Mouse (Mus musculus): Measurements from ENCODE around the gene Ptn. TPM values are rescaled to one million over a fixed set of nuclear protein-coding genes. Genes with fewer than 3 reads are reported as not detected.

The Ptn gene
- polyA plus RNA-seq, 1 experiment: 0.75 TPM

DNA sequence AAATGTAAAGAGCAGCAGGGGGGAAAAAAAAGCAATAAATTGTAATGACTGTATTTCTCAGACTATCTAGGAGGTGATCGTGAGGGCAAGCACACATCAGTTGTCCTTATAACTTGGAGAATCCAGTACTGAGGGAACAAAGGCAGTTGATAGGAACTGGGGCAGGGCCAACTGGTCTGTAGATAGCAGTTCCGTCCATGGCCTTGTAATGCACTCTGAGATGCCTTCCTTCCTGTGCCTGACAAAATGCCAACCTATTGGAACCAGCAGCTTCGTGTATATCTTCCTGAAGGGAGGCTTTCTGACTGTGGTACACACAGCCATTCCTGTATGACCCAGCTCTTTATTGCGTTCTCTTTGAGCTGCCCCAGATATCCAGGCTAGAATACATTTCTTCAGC, 27.5 kb downstream of the Ptn start:
- TF ChIP-seq POLR2A (IDR thresholded peaks at IDR 0.05; ENCODE audit: insufficient read depth, low read length) (no peak), EP300 (IDR thresholded peaks at IDR 0.05; ENCODE audit: insufficient read depth, low read depth, low read length) (no peak), CTCF (IDR thresholded peaks at IDR 0.05; ENCODE audit: low read depth, low read length) (no peak)
- Histone ChIP-seq H3K27me3 (ENCODE audit: control insufficient read depth, insufficient read depth, low read length, poor library complexity, severe bottlenecking) (no peaks in the 10 kb centered on the region), H3K9ac (ENCODE audit: low read depth, poor library complexity, severe bottlenecking) (no peak overlapping the region), H3K4me1 (ENCODE audit: control insufficient read depth, insufficient read depth, low read length) (no peaks in the 10 kb centered on the region), H3K9me3 (replicated peaks; ENCODE audit: control insufficient read depth, insufficient read depth, low read length, poor library complexity, severe bottlenecking) (no peaks in the 10 kb centered on the region), H3K36me3 (ENCODE audit: control insufficient read depth, insufficient read depth, low read length, poor library complexity, severe bottlenecking) (no peaks in the 10 kb centered on the region), H3K27ac (ENCODE audit: insufficient read depth, low read length) (no peak overlapping the region), H3K4me3 (ENCODE audit: low read depth, low read length) (no peak overlapping the region)

DNA sequence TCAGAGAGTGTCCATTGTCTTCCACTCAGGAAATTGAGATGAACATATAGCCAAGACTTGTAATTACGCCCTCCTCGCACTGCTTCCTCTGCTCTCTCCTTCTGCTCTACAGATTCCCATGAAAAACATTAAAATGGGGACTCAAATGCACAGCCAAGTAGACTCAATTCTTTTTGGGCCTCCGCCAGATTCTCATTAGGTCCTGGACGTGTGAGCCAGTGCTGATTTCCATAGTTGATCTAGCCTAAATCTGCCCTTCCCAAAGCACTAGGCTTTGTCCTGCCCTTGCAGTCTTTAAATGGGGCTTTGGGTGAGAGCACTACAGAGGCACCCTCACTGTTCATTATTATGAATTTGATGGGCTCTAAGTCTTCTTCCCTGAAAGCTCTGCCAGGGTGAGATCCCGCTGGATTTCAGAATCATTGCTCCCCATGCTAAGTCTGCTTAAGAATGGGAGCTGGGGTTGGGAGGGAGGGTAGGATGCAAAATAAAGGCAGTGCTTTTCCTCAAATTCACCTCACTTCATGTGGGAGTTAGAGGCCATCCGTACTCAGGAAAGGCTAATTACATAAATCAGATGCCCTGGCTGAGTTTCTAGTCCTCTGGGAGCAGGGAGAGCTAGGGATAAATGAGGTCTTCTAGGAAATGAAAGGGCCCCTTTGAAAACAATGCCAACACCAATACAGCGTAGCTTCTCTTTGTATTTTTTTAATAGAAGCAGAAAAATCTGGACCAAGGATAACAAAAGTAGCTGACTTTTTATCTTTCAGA, 32.3 kb downstream of the Ptn start:
- TF ChIP-seq CTCF (IDR thresholded peaks at IDR 0.05; ENCODE audit: low read depth, low read length): no peak
- TF ChIP-seq POLR2A (IDR thresholded peaks at IDR 0.05; ENCODE audit: insufficient read depth, low read length): no peak
- TF ChIP-seq EP300 (IDR thresholded peaks at IDR 0.05; ENCODE audit: insufficient read depth, low read depth, low read length): no peak
- H3K4me1 ChIP-seq (ENCODE audit: control insufficient read depth, insufficient read depth, low read length): no peaks in the 10 kb centered on the region
- H3K4me3 ChIP-seq (ENCODE audit: low read depth, low read length): no peak overlapping the region
- 0 out of 2 replicates have a peak, but pooled peaks cover 3% of the 10 kb centered on the region for H3K9me3 ChIP-seq (replicated peaks; ENCODE audit: control insufficient read depth, insufficient read depth, low read length, poor library complexity, severe bottlenecking)
- H3K27ac ChIP-seq (ENCODE audit: insufficient read depth, low read length): no peak overlapping the region
- H3K27me3 ChIP-seq (ENCODE audit: control insufficient read depth, insufficient read depth, low read length, poor library complexity, severe bottlenecking): no peaks in the 10 kb centered on the region
- no peak overlapping the region for H3K9ac ChIP-seq (ENCODE audit: low read depth, poor library complexity, severe bottlenecking)
- H3K36me3 ChIP-seq (ENCODE audit: control insufficient read depth, insufficient read depth, low read length, poor library complexity, severe bottlenecking): no peaks in the 10 kb centered on the region

DNA sequence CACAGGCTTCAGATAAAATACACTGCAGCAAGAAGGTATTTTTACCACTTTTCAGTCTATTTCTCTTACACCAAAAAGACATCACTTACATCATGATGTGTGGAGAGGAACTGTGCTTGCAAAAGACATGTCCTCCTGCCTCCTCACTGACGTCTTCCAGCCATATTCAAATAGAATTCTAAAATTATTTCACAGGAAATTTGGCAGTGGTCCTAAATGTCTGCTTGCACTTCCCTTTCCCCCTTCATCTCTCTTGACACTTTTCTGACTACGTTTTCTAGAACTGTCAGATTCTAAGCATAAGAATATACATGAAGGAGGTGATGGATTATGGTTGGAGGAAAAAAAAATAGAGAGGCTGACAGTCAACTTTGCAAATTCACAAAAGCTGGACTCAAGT, 33.0 kb downstream of the Ptn start:
- H3K4me1 ChIP-seq (ENCODE audit: control insufficient read depth, insufficient read depth, low read length): no peaks in the 10 kb centered on the region
- H3K36me3 ChIP-seq (ENCODE audit: control insufficient read depth, insufficient read depth, low read length, poor library complexity, severe bottlenecking): no peaks in the 10 kb centered on the region
- H3K27ac ChIP-seq (ENCODE audit: insufficient read depth, low read length): no peak overlapping the region
- H3K9me3 ChIP-seq (replicated peaks; ENCODE audit: control insufficient read depth, insufficient read depth, low read length, poor library complexity, severe bottlenecking): 0 out of 2 replicates have a peak, but pooled peaks cover 3% of the 10 kb centered on the region
- TF ChIP-seq POLR2A (IDR thresholded peaks at IDR 0.05; ENCODE audit: insufficient read depth, low read length) (no peak), EP300 (IDR thresholded peaks at IDR 0.05; ENCODE audit: insufficient read depth, low read depth, low read length) (no peak), CTCF (IDR thresholded peaks at IDR 0.05; ENCODE audit: low read depth, low read length) (no peak)
- no peaks in the 10 kb centered on the region for H3K27me3 ChIP-seq (ENCODE audit: control insufficient read depth, insufficient read depth, low read length, poor library complexity, severe bottlenecking)
- H3K4me3 ChIP-seq (ENCODE audit: low read depth, low read length): no peak overlapping the region
- H3K9ac ChIP-seq (ENCODE audit: low read depth, poor library complexity, severe bottlenecking): no peak overlapping the region

DNA sequence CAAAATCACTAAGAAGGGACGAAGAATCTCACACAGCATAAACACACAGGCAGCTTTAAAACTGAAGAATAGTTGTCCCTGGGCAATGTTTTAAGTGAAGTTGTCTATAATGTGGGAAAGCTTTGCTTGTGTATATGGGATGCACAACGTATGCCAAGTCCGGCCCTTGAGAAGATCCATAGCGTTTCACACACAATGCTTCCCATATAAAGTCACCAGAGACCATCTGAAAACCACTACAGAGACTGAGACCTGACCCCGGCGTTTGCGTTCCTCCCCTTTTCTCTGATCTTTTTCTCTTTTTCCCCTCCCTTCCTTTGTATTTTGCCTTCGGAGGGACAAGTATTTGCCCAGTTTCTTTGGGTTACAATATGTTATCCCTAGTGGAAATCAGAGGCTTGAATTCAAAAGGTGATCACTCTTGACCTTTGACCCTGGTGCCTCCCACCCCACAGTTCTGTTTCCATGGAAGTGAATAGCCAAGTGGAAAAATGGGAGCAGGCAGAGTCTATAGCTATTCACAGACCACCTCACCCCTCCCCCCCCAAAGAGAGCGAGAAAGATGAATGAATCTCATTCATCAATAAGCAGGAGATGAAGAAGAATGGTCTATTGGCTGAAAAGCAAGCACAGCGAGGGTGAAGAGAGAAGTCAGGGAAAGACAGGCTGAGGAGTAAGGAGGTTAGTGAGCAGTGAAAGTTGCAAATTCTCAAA, 34.2 kb downstream of the Ptn start:
- Histone ChIP-seq H3K9ac (ENCODE audit: low read depth, poor library complexity, severe bottlenecking) (no peak overlapping the region), H3K27ac (ENCODE audit: insufficient read depth, low read length) (no peak overlapping the region), H3K4me1 (ENCODE audit: control insufficient read depth, insufficient read depth, low read length) (no peaks in the 10 kb centered on the region), H3K4me3 (ENCODE audit: low read depth, low read length) (no peak overlapping the region), H3K9me3 (replicated peaks; ENCODE audit: control insufficient read depth, insufficient read depth, low read length, poor library complexity, severe bottlenecking) (0 out of 2 replicates have a peak, but pooled peaks cover 3% of the 10 kb centered on the region), H3K36me3 (ENCODE audit: control insufficient read depth, insufficient read depth, low read length, poor library complexity, severe bottlenecking) (no peaks in the 10 kb centered on the region), H3K27me3 (ENCODE audit: control insufficient read depth, insufficient read depth, low read length, poor library complexity, severe bottlenecking) (no peaks in the 10 kb centered on the region)
- TF ChIP-seq POLR2A (IDR thresholded peaks at IDR 0.05; ENCODE audit: insufficient read depth, low read length) (no peak), EP300 (IDR thresholded peaks at IDR 0.05; ENCODE audit: insufficient read depth, low read depth, low read length) (no peak), CTCF (IDR thresholded peaks at IDR 0.05; ENCODE audit: low read depth, low read length) (no peak)

DNA sequence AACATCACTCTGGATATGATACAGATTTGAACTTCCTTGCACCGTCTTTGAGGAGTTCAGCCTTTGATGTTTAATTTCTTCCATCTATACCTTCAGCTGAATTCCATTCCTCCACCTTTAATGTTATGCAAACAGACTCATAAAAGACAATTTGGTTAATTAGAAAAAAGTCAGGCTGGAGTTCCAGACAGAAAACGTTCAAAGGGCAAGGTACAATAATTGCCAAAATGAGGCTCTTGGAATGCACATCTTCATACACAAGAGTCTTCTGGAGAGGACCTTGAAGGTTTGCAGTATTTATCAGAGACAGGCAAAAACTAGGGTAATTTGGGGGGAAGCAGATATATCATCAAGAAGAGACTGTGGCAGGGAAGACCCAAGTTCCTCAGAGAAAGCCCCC, 37.5 kb downstream of the Ptn start:
- Histone ChIP-seq H3K4me3 (ENCODE audit: low read depth, low read length) (no peak overlapping the region), H3K27ac (ENCODE audit: insufficient read depth, low read length) (no peak overlapping the region), H3K36me3 (ENCODE audit: control insufficient read depth, insufficient read depth, low read length, poor library complexity, severe bottlenecking) (no peaks in the 10 kb centered on the region), H3K4me1 (ENCODE audit: control insufficient read depth, insufficient read depth, low read length) (no peaks in the 10 kb centered on the region), H3K27me3 (ENCODE audit: control insufficient read depth, insufficient read depth, low read length, poor library complexity, severe bottlenecking) (no peaks in the 10 kb centered on the region), H3K9ac (ENCODE audit: low read depth, poor library complexity, severe bottlenecking) (no peak overlapping the region), H3K9me3 (replicated peaks; ENCODE audit: control insufficient read depth, insufficient read depth, low read length, poor library complexity, severe bottlenecking) (0 out of 2 replicates have a peak, but pooled peaks cover 3% of the 10 kb centered on the region)
- TF ChIP-seq POLR2A (IDR thresholded peaks at IDR 0.05; ENCODE audit: insufficient read depth, low read length) (no peak), EP300 (IDR thresholded peaks at IDR 0.05; ENCODE audit: insufficient read depth, low read depth, low read length) (no peak)

DNA sequence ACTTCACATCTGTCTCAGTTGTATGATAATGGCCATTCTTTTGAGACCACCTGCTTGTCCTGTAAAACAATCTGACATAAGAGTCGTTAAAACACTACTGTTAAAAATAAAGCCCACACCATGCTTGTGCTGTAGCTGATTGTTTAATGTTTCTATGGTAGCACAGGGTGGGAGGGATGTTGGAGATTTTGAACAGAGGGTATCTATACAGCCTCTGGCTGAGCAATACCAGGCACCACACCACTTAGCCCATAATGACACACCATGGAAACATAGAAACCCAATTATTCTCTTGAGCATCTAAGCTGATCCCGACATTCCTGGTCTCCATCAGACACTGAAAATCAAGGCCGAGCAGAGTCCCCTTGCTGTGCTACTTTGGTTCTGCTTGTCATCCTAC, 41.0 kb downstream of the Ptn start:
- Histone ChIP-seq H3K36me3 (ENCODE audit: control insufficient read depth, insufficient read depth, low read length, poor library complexity, severe bottlenecking) (no peaks in the 10 kb centered on the region), H3K27ac (ENCODE audit: insufficient read depth, low read length) (no peak overlapping the region), H3K9ac (ENCODE audit: low read depth, poor library complexity, severe bottlenecking) (no peak overlapping the region), H3K27me3 (ENCODE audit: control insufficient read depth, insufficient read depth, low read length, poor library complexity, severe bottlenecking) (no peaks in the 10 kb centered on the region), H3K4me1 (ENCODE audit: control insufficient read depth, insufficient read depth, low read length) (no peaks in the 10 kb centered on the region), H3K4me3 (ENCODE audit: low read depth, low read length) (no peak overlapping the region), H3K9me3 (replicated peaks; ENCODE audit: control insufficient read depth, insufficient read depth, low read length, poor library complexity, severe bottlenecking) (no peaks in the 10 kb centered on the region)
- TF ChIP-seq EP300 (IDR thresholded peaks at IDR 0.05; ENCODE audit: insufficient read depth, low read depth, low read length): no peak
- TF ChIP-seq POLR2A (IDR thresholded peaks at IDR 0.05; ENCODE audit: insufficient read depth, low read length): no peak
- no peak for TF ChIP-seq CTCF (IDR thresholded peaks at IDR 0.05; ENCODE audit: low read depth, low read length)
